Mouse (Mus musculus) olfactory bulb, adult 2 months (tissue): ENCODE data around the gene Ccdc33. TPM values are rescaled to one million over a fixed set of nuclear protein-coding genes. Genes with fewer than 3 reads are reported as not detected.
A peak's percentile ranks its signal among the peaks of the same experiment; 100 is the strongest.

Source experiments
- H3K27ac ChIP-seq: fragments of 200-500 bp; 2 replicates; pipeline ENCODE4 v1.5.1; 2012; ENCODE audit warnings: low read depth, low read length; ENCODE audit not compliant: insufficient read depth
- H3K4me1 ChIP-seq: fragments of 200-500 bp; 2 replicates; pipeline ENCODE4 v1.6.1; 2012; ENCODE audit warnings: low read length; ENCODE audit not compliant: control insufficient read depth, insufficient read depth
- H3K4me3 ChIP-seq: fragments of 200-500 bp; 2 replicates; pipeline ENCODE4 v1.5.1; 2012; ENCODE audit warnings: mild to moderate bottlenecking, low read depth, low read length, moderate library complexity; ENCODE audit not compliant: insufficient read depth
- CTCF ChIP-seq: fragments of 200-500 bp; IDR thresholded peaks from 2 replicates; pipeline ENCODE4 v1.5.1; 2012; ENCODE audit warnings: low read depth, mild to moderate bottlenecking, low read length, moderate library complexity; ENCODE audit not compliant: insufficient read depth
- POLR2A ChIP-seq: fragments of 200-500 bp; IDR thresholded peaks from 2 replicates; pipeline ENCODE4 v1.6.1; 2012; ENCODE audit warnings: mild to moderate bottlenecking, low read depth, low read length, moderate library complexity; ENCODE audit not compliant: insufficient read depth
- WGBS: fragments of 180-500 bp; shearing (Covaris S2); methylation state at CpG from one replicate; pipeline ENCODE4 v1.1.7; 2018; 5-methylcytosine and 5-hydroxymethylcytosine counted together
- polyA plus RNA-seq: library from polyadenylated mRNA; stranded (reverse); fragments of >200 nt; gene quantifications from 2 replicates; pipeline ENCODE4 v1.2.4, GENCODE M21; 2012; ENCODE audit warnings: low replicate concordance; ENCODE audit not compliant: missing spikeins, insufficient read depth, insufficient read length

Gene Ccdc33
- polyA plus RNA-seq, 1 experiment, result not detected

GRCm38 (mm10) chr9:58015856-58016255 is 102.8 kb downstream of the Ccdc33 start:
- TF ChIP-seq POLR2A (no peak), CTCF (no peak)
- 87% methylated on average over 6 of the region's 6 CpGs for WGBS
- H3K4me3 ChIP-seq, result no peak overlapping the region

DNA sequence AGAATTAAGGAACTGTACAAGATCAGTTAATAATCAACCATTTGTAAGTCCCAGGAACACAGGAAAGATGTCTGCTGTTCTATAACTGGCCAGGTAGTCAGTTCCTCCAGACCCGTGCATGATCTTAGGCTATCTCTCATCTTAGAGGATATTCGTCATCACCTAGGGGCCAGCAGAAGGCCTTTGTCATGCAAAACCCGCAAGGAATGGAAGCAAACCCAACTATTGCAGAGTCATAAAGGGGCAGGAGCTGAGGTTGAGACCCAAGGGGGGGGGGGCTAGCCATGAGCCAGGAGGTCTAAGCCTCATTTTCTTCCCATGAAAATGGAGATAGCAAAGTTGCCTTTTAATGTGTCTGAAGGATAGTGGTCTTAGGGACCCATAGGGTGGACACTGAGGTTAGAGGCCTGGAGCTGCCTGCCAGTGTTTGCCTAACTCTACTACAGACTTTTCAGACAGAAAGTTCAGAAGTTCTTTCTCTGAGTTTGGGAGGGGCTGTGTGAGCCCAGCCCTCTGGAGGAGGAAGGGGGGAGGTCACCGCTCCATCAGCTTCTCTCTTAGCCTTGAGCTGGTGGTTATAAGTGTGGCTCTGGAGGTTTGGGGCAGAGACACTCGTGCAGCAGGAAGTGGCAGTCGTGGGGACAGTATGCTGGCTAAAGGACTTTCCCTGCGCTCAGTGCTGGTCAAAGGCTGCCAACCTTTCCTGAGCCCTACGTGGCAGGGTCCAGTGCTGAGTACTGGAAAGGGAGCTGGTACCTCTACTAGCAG is 104.0 kb downstream of the Ccdc33 start:
- Histone ChIP-seq H3K4me1 (peaks cover 5% of the 10 kb centered on the region), H3K4me3 (no peak overlapping the region), H3K27ac (no peak overlapping the region)
- 77% methylated on average over 8 of the region's 8 CpGs for WGBS
- TF ChIP-seq CTCF (no peak), POLR2A (no peak)

More at GRCm38 (mm10) chr9:58015856-58016255, 102.8 kb downstream of the Ccdc33 start:
- Histone ChIP-seq H3K27ac (no peak overlapping the region), H3K4me1 (peaks cover 5% of the 10 kb centered on the region)

DNA sequence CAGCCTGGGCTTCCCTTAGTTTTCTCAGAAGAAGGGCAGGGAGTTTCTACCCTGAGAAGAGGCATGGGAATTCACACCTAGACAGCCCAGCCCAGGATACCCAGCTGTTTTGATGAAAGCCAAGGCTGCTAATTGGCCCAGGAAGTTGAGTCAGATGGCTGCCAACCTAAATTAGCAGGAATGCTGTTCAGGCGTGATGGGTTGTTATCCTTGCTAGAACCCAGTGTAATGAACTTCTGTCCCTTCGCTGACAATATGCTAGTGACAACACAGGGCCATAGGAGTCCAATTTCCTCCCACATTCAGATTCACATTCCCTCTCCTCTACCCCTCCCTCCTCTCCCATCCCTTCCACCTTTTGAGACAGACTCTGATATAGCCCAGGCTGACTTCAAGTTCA is 105.7 kb downstream of the Ccdc33 start:
- WGBS, result 49% methylated on average over 2 of the region's 2 CpGs
- Histone ChIP-seq H3K4me3 (no peak overlapping the region), H3K27ac (no peak overlapping the region), H3K4me1 (peaks cover 15% of the 10 kb centered on the region)
- TF ChIP-seq CTCF, result no peak
- TF ChIP-seq POLR2A, result no peak

- Histone ChIP-seq H3K4me1 (peaks cover 15% of the 10 kb centered on the region), H3K27ac (no peak overlapping the region), H3K4me3 (no peak overlapping the region)
- no peak for TF ChIP-seq CTCF
- TF ChIP-seq POLR2A, result no peak
- 48% methylated on average over 2 of the region's 2 CpGs for WGBS
These were observed 106.1 kb downstream of the Ccdc33 start for GRCm38 (mm10) chr9:58012486-58012885.

GRCm38 (mm10) chr9:58011552-58011951 is 107.1 kb downstream of the Ccdc33 start:
- 95% methylated on average over 8 of the region's 8 CpGs for WGBS
- Histone ChIP-seq H3K27ac (no peak overlapping the region), H3K4me1 (peaks cover 15% of the 10 kb centered on the region), H3K4me3 (no peak overlapping the region)
- TF ChIP-seq POLR2A (no peak), CTCF (no peak)

DNA sequence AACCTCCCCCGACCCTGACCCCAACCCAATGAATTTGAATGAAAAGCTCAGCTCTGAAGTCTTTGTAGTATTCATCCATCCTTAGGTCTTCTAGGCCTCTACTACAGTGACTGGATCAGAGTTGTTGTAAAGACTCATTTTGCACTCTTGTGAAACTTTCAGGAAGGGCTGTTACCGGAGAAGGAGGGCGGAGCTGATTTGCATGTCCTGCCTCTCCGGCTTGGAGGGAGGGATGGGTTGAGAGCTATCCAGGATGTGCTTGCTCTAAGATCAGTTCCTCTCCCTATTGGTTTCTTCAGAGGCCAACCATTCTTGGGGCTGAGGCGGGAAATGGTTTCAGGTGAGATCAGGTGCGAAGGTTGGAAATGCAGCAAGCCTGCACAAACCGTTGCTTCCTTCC is 107.6 kb downstream of the Ccdc33 start:
- TF ChIP-seq POLR2A (no peak), CTCF (no peak)
- H3K27ac ChIP-seq, result no peak overlapping the region
- H3K4me3 ChIP-seq, result no peak overlapping the region
- 79% methylated on average over 7 of the region's 7 CpGs for WGBS
- H3K4me1 ChIP-seq, result peaks cover 15% of the 10 kb centered on the region

- peaks cover 15% of the 10 kb centered on the region for H3K4me1 ChIP-seq
- TF ChIP-seq POLR2A (no peak), CTCF (no peak)
- 71% methylated on average over 3 of the region's 3 CpGs for WGBS
- H3K27ac ChIP-seq, result no peak overlapping the region
- H3K4me3 ChIP-seq, result no peak overlapping the region
These were observed 109.0 kb downstream of the Ccdc33 start for GRCm38 (mm10) chr9:58009588-58009987.

- Histone ChIP-seq H3K4me3 (no peak overlapping the region), H3K4me1 (peaks cover 15% of the 10 kb centered on the region), H3K27ac (no peak overlapping the region)
- 13% methylated on average over 6 of the region's 6 CpGs for WGBS
- TF ChIP-seq CTCF (no peak), POLR2A (no peak)
These were observed 109.6 kb downstream of the Ccdc33 start for GRCm38 (mm10) chr9:58009015-58009362.

DNA sequence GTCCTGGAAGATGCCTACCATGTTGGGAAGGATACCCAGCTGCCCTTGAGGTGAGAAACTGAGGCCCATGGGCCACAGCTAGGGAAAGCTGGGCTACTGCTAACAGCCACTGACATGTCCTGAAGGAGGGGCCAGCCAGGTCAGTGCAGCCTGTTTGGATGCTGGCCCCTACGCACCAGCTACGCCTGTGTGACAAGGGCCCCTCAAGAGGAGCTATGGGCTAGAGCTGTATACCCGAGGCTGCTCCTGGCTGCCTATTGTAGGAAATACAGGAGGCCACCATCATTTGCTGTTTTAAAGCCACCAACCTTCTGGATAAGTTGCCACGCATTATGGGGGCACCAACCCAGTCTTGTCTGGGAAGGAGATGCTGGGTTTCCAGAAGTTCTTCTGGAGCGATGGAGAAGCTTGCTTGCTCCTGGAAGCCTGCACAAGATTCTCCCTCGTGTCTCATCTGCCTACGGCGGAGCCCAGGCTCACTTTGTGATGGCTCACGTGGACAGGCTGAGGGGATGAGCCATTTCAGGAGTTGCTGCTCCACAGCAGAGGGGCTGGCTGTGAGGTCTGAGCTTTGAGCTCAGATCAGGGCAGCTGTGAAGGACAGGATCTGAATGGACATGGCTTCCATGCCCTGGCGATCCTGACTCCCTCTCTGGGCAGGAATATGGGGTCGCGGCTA is 110.1 kb downstream of the Ccdc33 start:
- TF ChIP-seq CTCF (no peak), POLR2A (no peak)
- WGBS, result 63% methylated on average over 12 of the region's 12 CpGs
- H3K4me3 ChIP-seq, result no peak overlapping the region
- H3K4me1 ChIP-seq, result peaks cover 15% of the 10 kb centered on the region
- H3K27ac ChIP-seq, result 0 out of 2 replicates have a peak overlapping the region, but pooled peaks have one; percentile 5
